Mouse (Mus musculus) cerebellum, postnatal 10 days (tissue): ENCODE results near the gene C130050O18Rik.

ENCODE experiments used
- DNase-seq, 2 experiments: peaks; one replicate each; pipeline ENCODE4 v3.0.0; 2021; ENCODE audit warnings: mixed read lengths in 2 of 2

Gene C130050O18Rik

DNA sequence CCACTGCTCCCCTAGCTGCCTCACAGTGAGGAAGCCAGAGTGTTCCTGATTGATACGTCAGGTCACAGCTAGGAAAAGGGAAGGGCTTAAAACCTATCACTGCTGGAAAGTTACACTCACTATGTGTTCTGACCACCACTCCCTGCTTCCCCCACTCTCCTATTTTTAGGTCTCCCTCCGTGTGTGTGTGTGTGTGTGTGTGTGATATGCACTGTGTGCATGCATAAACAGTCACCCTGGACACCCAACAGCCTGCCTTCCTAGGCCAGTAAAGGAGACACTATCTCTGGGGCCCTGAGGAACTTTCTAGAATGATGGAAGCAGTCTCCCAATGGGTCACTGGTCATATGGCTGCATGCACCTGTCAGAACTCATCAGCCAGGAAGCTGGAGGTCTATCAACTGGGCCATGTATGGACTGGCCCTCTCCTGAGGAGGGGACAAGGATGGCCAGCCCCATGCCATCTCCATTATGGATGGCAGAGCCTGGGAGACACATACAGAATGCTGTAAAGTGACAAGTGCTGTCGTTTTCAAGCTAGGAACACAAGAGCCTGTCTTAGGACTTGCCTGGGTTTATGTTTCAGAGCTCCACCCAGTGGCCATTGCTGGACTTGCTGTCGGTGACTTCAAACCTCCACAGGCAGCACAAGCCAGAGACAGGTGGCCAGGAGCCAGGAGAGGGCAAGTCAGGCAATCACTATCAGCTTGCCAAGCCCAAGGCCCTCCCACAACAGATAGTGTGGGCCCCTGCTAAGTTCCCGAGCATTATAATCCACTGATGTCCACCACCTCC is 6.9 kb upstream of the C130050O18Rik start:
- peak; percentile 100 for DNase-seq

DNA sequence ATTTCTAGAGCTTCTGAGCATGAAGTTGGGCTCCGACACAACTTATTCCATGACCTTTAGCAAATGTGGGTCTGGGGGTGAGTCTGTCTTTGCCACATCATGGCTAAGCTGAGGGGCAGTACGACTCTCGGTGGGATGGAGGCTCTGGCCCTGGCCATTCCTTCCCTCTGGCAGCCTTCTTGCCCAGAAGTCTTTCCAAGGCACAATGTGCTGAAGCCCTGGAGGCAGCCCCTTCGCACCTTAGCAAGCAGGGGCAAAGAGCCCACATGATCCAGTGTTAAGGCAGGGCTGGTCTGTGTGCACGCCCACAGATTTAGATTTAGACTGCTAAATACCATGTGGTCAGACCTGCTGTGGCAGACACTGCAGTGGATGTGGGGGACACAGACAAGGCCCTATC is 6.3 kb upstream of the C130050O18Rik start:
- peak; percentile 73 to 75 for DNase-seq

GRCm38 (mm10) chr5:139399991-139400390 is 5.1 kb upstream of the C130050O18Rik start:
- peak; percentile 81 to 90 for DNase-seq

DNA sequence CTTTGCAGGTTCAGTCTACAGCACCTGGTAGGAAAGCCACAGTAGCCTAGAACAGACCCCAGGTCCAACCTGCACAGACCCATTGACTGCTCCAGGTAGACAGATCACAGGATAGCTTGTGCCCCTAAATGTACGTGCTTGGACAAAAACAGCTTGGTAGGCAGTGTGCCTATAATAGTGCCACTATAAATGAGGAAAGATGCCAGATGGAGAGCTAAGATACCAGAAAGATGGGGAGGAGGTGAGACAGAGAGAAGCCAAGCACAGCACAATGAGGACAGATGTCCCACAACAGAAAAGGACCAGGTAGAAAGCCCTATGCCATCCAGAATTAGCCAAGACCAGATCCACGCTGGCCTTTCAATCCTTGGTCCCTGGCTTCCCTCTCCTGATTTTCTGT is 3.0 kb upstream of the C130050O18Rik start:
- no peak for DNase-seq

GRCm38 (mm10) chr5:139403692-139404260 is 1.3 kb upstream of the C130050O18Rik start:
- DNase-seq: no peak

- no peak for DNase-seq
These were observed 398 bp downstream of the C130050O18Rik start for GRCm38 (mm10) chr5:139405478-139405877.

DNA sequence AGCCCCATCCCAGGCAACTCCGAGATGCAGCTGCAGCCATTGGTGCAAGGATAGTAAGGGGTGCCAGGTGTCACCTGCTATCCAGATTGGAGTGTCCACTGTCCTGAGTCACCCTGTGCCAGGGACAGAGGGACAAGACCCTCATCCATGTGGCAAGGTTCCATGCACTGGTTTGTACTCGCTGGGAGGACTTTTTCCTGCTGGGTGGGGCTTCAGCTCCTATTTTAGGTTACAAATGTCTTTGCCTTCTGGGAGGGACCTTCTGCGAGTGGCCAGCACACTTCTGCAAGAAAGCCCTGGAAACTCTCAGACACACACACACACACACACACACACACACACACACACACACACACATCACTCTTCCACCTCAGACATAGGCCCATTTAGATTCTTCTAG is 873 bp downstream of the C130050O18Rik start:
- no peak for DNase-seq

- peak; percentile 73 to 83 for DNase-seq
These were observed 2.2 kb downstream of the C130050O18Rik start for GRCm38 (mm10) chr5:139407121-139407885.

- DNase-seq: peak in 1 of 2 experiments; percentile 57
These were observed 3.4 kb downstream of the C130050O18Rik start for GRCm38 (mm10) chr5:139408511-139408910.

DNA sequence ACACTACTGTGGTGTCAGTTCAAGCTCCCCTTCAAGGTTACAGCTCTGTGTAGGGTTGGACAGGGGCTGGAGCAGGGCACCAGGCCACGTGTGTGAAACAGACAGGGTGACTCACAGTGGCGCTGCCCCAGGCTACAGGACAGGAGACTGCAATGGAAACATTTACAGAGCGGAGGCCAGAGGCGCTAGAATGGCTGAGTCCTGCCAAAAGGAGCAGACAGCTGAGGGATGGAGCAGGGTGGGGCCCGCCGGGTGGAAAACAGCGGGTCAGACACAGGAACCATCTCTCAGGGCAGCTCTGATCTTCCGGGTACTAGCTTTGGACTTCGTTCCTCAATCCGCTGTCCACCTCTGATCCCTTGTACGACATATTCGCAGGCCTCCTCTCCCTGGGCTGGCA is 4.3 kb downstream of the C130050O18Rik start:
- no peak for DNase-seq

DNA sequence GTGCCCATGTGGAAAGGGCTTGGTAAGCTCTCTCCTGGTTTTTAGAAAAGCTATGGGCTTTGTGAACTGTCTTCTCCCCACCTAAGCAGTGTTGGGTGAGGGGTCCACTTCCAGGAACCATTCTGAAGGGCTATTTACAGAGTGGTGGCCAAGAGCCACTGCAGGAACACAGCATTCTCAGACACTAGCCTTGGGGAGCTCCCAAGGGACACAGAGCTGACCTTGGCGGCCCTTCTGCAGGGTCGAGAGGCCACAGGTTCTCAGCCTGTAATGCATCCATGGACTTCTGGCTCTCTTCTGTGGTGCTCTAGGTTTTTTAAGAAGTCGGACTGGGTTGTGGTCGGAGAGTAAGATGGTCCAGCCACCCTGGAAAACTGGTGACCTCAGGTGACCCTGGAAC is 5.0 kb downstream of the C130050O18Rik start:
- DNase-seq: no peak

GRCm38 (mm10) chr5:139411117-139411516 is 6.0 kb downstream of the C130050O18Rik start:
- peak; percentile 82 to 85 for DNase-seq

DNA sequence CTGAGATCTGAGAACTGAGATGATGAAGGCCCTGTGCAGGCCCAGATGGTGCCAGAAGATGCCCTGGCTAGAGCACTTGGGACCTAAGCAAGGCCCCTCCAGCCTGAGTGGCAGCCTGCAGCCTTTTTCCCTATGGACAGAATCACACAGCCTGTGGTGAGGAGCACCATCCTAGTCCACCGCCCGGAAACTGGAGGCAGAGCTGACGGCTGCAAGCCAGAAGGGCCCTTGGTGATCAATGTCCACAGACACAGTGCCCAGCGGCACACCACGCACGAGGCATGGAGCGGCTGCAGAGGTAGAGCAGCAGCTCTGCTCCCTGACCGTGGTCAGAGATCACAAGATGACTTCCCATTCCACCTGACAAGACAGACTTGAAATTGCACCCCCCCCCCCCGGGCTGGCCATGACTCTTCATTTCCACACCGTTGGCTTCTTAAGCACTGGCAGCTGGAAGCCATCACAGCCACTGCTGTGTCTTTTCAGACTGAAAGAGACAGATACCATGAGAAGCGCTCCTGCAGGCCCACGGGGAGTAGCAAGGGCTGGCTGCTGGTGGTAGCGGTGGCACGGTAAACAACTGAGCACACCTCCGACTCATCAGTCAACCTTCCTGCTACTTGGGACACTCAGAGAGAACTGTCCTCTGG is 6.7 kb downstream of the C130050O18Rik start:
- DNase-seq: peak in 1 of 2 experiments; percentile 58

- DNase-seq: no peak
These were observed 8.5 kb downstream of the C130050O18Rik start for GRCm38 (mm10) chr5:139413545-139413944.

DNA sequence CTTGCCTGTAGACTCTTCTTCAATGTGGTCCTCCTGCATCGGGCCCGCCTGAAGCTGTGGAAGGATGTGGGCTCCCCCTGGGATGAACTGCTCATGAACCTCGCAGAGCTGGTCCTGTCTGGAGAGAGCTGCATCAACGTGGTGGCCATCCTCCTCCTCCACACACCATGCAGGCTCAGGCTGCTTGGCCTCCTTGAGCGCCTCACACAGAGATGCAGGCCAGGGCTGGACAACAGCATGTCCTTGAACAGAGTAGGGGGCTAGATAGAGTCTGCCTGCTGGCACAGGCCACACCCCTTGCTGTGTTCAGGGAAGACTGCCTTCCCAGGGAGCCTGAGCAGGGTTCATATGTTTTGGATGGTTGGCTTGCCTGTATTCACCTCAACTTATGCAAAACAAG is 9.9 kb downstream of the C130050O18Rik start:
- DNase-seq: no peak

GRCm38 (mm10) chr5:139416942-139417341 is 11.9 kb downstream of the C130050O18Rik start:
- DNase-seq: peak; percentile 60 to 77

- DNase-seq: no peak
These were observed 12.4 kb downstream of the C130050O18Rik start for GRCm38 (mm10) chr5:139417480-139417879.

DNA sequence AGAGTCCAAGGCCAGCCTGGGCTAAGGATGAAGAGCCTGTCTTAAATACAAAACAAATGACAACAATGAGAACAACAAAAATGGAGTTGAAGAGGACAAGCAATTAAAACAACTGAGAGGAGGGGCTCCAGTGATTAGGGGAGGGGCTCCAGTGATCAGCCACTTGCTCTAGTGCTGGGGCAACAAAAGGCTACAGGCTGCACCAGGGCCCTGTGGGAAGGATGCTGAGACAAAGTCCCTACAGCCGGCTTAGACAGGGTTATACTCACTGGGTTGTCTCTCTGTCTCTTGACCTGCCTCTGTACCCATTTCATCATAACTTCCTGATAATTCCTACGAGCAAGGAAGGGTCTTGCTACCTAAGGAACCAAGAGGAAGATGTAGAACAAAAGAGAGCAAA is 13.0 kb downstream of the C130050O18Rik start:
- no peak for DNase-seq

DNA sequence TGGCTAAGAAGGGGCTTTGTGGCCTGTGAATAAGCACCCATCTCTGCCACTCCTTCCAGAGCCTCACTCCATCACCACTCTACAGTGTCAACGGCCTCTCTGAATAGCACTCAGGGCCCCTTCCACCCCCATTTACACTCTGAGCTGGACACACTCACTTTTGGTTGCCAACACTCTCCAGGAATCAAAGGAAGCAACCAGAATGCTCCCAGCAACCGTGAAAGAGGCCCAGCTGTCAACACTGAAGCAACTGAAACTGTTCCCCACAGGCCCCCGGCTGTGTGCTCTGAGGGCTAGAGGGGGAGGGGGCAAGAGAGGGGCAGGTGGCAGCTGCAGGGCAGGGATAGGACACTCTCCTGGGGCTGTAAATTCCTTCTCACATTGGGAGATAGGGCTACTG is 13.6 kb downstream of the C130050O18Rik start:
- DNase-seq: peak; percentile 64 to 74

GRCm38 (mm10) chr5:139423026-139423865 is 18.2 kb downstream of the C130050O18Rik start, which contains the start of gene Gper1:
TSS of gene Gper1 (plus strand) at chr5:139423151.
- DNase-seq: peak; percentile 91 to 94

- no peak for DNase-seq
These were observed 20.1 kb downstream of the C130050O18Rik start for GRCm38 (mm10) chr5:139425198-139425597.

GRCm38 (mm10) chr5:139427001-139427400 is 21.9 kb downstream of the C130050O18Rik start:
- no peak for DNase-seq
